ENCODE assay signal across 10 mouse cellular contexts in genomic region chr4:141016311-141016710, GRCm38 (mm10). TPM values are rescaled to one million over a fixed set of nuclear protein-coding genes. Genes with fewer than 3 reads are reported as not detected.
DNase-seq lines count a peak whose midpoint lies in the region; ATAC-seq and TF ChIP-seq lines count a peak whose summit lies in the region.
"Had no signal": no experiment of that assay in that cellular context is flagged by ENCODE, and none has a peak within 500 bp of the region (broad histone marks: within the 10 kb centered on the region; RNA-seq: fewer than 3 reads in every experiment).

No protein-coding gene starts in this region.

- no peak for TF ChIP-seq POLR2A in heart, adult 2 months (IDR thresholded peaks at IDR 0.05; ENCODE audit: insufficient read depth, low read depth, low read length)

- H3K9me3 ChIP-seq in heart, embryonic 10.5 days, result no peaks in the 10 kb centered on the region
- H3K9me3 ChIP-seq in neural tube, embryonic 15.5 days (replicated peaks), result no peaks in the 10 kb centered on the region

- peak; percentile 41 to 55 for DNase-seq in heart, adult 2 months
- no peak for DNase-seq in heart, embryonic 10.5 days (ENCODE audit: low spot score)
- DNase-seq in right cerebral cortex, adult 18-20 months, result peak; percentile 60
- no peak for DNase-seq in right cerebral cortex, postnatal 36 days (ENCODE audit: low spot score in 2 of 2)
- peak; percentile 69 for DNase-seq in gastrocnemius, postnatal 25 days
- no peak for DNase-seq in embryo, embryonic 10 days (ENCODE audit: low spot score)
- DNase-seq in kidney, adult 8-10 months, result no peak

- no peak overlapping the region for H3K4me3 ChIP-seq in heart, adult 2 months
- no peak overlapping the region for H3K4me3 ChIP-seq in heart, embryonic 10.5 days
- H3K4me3 ChIP-seq in neural tube, embryonic 15.5 days (replicated peaks), result no peak overlapping the region

- H3K9ac ChIP-seq in heart, adult 2 months (ENCODE audit: low read depth, low read length), result no peak overlapping the region
- H3K9ac ChIP-seq in neural tube, embryonic 15.5 days (replicated peaks), result no peak overlapping the region
- H3K9ac ChIP-seq: liver, embryonic 14.5 days had no signal

- peaks cover 12% of the 10 kb centered on the region for H3K4me1 ChIP-seq in heart, adult 2 months (ENCODE audit: control insufficient read depth, insufficient read depth, low read length)
- peaks cover 58% of the 10 kb centered on the region for H3K4me1 ChIP-seq in heart, embryonic 10.5 days
- peaks cover 54% of the 10 kb centered on the region for H3K4me1 ChIP-seq in neural tube, embryonic 15.5 days

- WGBS in heart, adult 2 months, result 35% methylated on average over 9 of the region's 9 CpGs
- WGBS in heart, embryonic 10.5 days, result 76% methylated on average over 9 of the region's 9 CpGs
- WGBS in neural tube, embryonic 15.5 days, result 83% methylated on average over 9 of the region's 9 CpGs

- no peaks in the 10 kb centered on the region for H3K79me2 ChIP-seq in heart, adult 2 months (replicated peaks; ENCODE audit: control insufficient read depth, insufficient read depth, low read length)

- TF ChIP-seq CTCF in heart, adult 2 months (IDR thresholded peaks at IDR 0.05), result no peak

- no peak overlapping the region for H3K4me2 ChIP-seq in neural tube, embryonic 15.5 days

- H3K27me3 ChIP-seq in heart, adult 2 months (ENCODE audit: control insufficient read depth, insufficient read depth, low read length), result no peaks in the 10 kb centered on the region
- H3K27me3 ChIP-seq in heart, embryonic 10.5 days (ENCODE audit: insufficient read depth, poor library complexity, severe bottlenecking), result no peaks in the 10 kb centered on the region
- no peaks in the 10 kb centered on the region for H3K27me3 ChIP-seq in neural tube, embryonic 15.5 days (replicated peaks)

- intact Hi-C loops in heart, adult 2 months (cut with DNase I), result no loop called here

- no peak overlapping the region; the same call in 1 of the 2 replicates for H3K27ac ChIP-seq in heart, adult 2 months
- H3K27ac ChIP-seq in heart, embryonic 10.5 days, result no peak overlapping the region
- 0 out of 2 replicates have a peak overlapping the region, but pooled peaks have one; percentile 28 for H3K27ac ChIP-seq in neural tube, embryonic 15.5 days (replicated peaks)
- H3K27ac ChIP-seq: kidney, postnatal 0 days; liver, embryonic 14.5 days had no signal

- H3K36me3 ChIP-seq in heart, adult 2 months (ENCODE audit: control insufficient read depth, insufficient read depth, low read length), result no peaks in the 10 kb centered on the region
- H3K36me3 ChIP-seq in heart, embryonic 10.5 days, result peaks cover 74% of the 10 kb centered on the region
- peaks cover 33% of the 10 kb centered on the region for H3K36me3 ChIP-seq in neural tube, embryonic 15.5 days

- TF ChIP-seq EP300 in heart, adult 2 months (IDR thresholded peaks at IDR 0.05; ENCODE audit: insufficient read depth, low read depth, low read length), result 0 out of 2 replicates have a peak, but pooled peaks have one; percentile 13

- ATAC-seq in neural tube, embryonic 15.5 days (ENCODE audit: low FRiP score), result no peak

RNA-seq across cellular contexts. Expression of gene Mfap2, which starts 6.1 kb away (rescaled TPM):
- total RNA-seq in heart, adult 2 months (2021), result 1 to 10 TPM; 3.1 TPM
- 12.2 and 17.6 TPM in 2 replicates for polyA plus RNA-seq in heart, adult 2 months (2012; rRNA removed)
- polyA plus RNA-seq in heart, embryonic 10.5 days (2016; fragmentation: Nextera tagmentation; extraction: Ambion mirVana), result 159 and 233 TPM in 2 replicates
- total RNA-seq in gastrocnemius, postnatal 25 days (2021), result 10 to 100 TPM; 11.9 to 13.3 TPM
- polyA plus RNA-seq in neural tube, embryonic 15.5 days (2015; fragmentation: Nextera tagmentation; extraction: Ambion mirVana), result 210 and 222 TPM in 2 replicates

RNA-seq across cellular contexts. Expression of gene Atp13a2, which starts 29.6 kb away (rescaled TPM):
- total RNA-seq in heart, adult 2 months (2021), result 10 to 100 TPM; 15.1 to 17.7 TPM
- polyA plus RNA-seq in heart, adult 2 months (2012; rRNA removed), result 30.4 and 34.8 TPM in 2 replicates
- polyA plus RNA-seq in heart, embryonic 10.5 days (2016; fragmentation: Nextera tagmentation; extraction: Ambion mirVana), result 34.9 and 37.8 TPM in 2 replicates
- total RNA-seq in gastrocnemius, postnatal 25 days (2021), result 10 to 100 TPM; 16.4 to 18.2 TPM
- polyA plus RNA-seq in neural tube, embryonic 15.5 days (2015; fragmentation: Nextera tagmentation; extraction: Ambion mirVana), result 162 and 188 TPM in 2 replicates

RNA-seq across cellular contexts. Expression of gene Crocc, which starts 44.0 kb away (rescaled TPM):
- total RNA-seq in heart, adult 2 months (2021), result 1 to 10 TPM; 4.6 to 4.9 TPM
- polyA plus RNA-seq in heart, adult 2 months (2012; rRNA removed), result 5.1 and 8.1 TPM in 2 replicates
- polyA plus RNA-seq in heart, embryonic 10.5 days (2016; fragmentation: Nextera tagmentation; extraction: Ambion mirVana), result 4.7 and 6.4 TPM in 2 replicates
- 1 to 10 TPM; 1.8 to 2.4 TPM for total RNA-seq in gastrocnemius, postnatal 25 days (2021)
- 4.5 and 4.9 TPM in 2 replicates for polyA plus RNA-seq in neural tube, embryonic 15.5 days (2015; fragmentation: Nextera tagmentation; extraction: Ambion mirVana)

RNA-seq across cellular contexts. Expression of gene Sdhb, which starts 55.3 kb away (rescaled TPM):
- 1,000 to 10,000 TPM; 1,126 to 1,344 TPM for total RNA-seq in heart, adult 2 months (2021)
- 1,030 and 1,505 TPM in 2 replicates for polyA plus RNA-seq in heart, adult 2 months (2012; rRNA removed)
- 605 and 778 TPM in 2 replicates for polyA plus RNA-seq in heart, embryonic 10.5 days (2016; fragmentation: Nextera tagmentation; extraction: Ambion mirVana)
- 100 to 1,000 TPM; 613 to 621 TPM for total RNA-seq in gastrocnemius, postnatal 25 days (2021)
- 492 and 530 TPM in 2 replicates for polyA plus RNA-seq in neural tube, embryonic 15.5 days (2015; fragmentation: Nextera tagmentation; extraction: Ambion mirVana)

Comparison
In these comparisons a context has a peak if more than half of its experiments do, and no peak if none do; other contexts are left out.
1. DNase-seq: peak in heart, adult 2 months (2 of 2), right cerebral cortex, adult 18-20 months (single experiment) and gastrocnemius, postnatal 25 days (single experiment); none in heart, embryonic 10.5 days (single experiment), right cerebral cortex, postnatal 36 days (0 of 2), embryo, embryonic 10 days (single experiment) and kidney, adult 8-10 months (0 of 2).